Mouse (Mus musculus) bone marrow macrophage, adult 2 months (primary cell): ENCODE data around the gene Ppm1j.

Source experiments
- CTCF ChIP-seq: IDR thresholded peaks from 2 replicates; pipeline ENCODE4 v1.5.1; 2012; ENCODE audit warnings: low read depth, mild to moderate bottlenecking, low read length, moderate library complexity
- POLR2A ChIP-seq: IDR thresholded peaks from 2 replicates; pipeline ENCODE4 v1.6.1; 2012; ENCODE audit warnings: mild to moderate bottlenecking, low read depth, low read length, borderline replicate concordance

GRCm38 (mm10) chr3:104771460-104771859, 9.4 kb upstream of the Ppm1j start:
- no peak for TF ChIP-seq CTCF
- no peak for TF ChIP-seq POLR2A
